Mouse (Mus musculus): Measurements from ENCODE around the gene Kcnj13. TPM values are rescaled to one million over a fixed set of nuclear protein-coding genes. Genes with fewer than 3 reads are reported as not detected.

Gene Kcnj13
- total RNA-seq (2022): under 1 TPM in 1 of 4 experiments, not detected in 3; 0.54 TPM

DNA sequence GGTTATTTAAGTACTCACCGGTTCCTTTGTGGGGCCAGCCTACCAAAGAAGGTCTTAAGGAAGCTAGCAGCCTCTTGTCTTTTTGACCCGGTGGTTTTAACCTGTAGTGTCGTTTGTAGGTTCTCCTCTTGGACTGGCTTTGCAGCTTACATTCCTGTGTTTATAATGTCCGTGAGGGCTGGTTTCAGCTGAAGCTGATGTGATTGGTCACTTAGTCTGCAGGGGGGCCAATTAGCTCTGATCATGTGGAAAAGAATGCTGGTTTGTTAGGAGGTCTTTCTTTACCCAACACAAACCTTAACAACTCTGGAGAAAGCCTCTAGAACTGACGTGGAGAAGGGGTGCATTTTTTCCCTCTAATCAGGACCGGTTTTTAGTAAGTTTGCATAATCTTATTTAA is at the start of gene Kcnj13:
Gene Kcnj13 (minus strand): TSS at position 136 of the 400 bp plus-strand sequence.
- DNase-seq (ENCODE audit: low spot score in 2 of 2): no peak

DNA sequence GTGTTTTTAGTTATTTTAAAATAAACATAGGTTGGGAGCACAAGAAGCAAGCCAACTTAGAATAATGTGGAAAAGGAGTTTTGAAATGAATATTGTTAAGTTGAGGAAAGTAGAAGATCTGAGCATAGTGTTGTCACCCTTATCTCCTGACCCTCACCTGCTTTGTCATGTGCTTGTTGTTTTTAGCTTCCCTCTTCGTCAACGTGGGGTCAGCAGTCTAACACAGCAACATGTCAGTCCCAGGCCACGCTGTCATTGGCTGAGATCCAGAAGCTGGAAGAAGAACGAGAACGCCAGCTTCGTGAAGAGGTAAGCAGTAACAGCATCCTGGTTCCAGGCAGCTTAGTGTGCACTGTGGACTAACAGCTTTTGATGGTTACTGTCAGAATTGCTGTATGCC is 42.1 kb upstream of the Kcnj13 start:
- DNase-seq (ENCODE audit: low spot score in 2 of 2): no peak

GRCm38 (mm10) chr1:87435125-87435524 is 40.6 kb upstream of the Kcnj13 start:
- DNase-seq (ENCODE audit: low spot score in 2 of 2): no peak

DNA sequence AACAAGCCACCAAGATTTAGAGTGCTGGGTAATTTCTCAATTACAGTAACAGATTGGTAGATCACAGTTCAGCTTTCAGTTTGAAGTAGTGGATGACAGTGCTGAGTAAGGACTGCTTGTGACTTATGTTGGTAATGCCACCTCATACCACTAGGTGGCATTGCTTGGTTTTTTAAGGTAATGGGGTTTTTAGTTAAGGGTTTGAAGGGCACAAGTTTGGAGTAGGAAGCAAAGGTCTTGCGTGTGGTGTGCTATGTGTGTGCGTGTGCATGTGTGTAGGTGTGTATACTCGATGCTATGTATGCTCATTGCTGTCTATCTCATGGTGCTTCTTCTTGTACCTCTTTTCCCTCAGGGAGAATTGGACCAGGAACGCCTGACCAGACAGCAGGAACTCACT is 24.2 kb upstream of the Kcnj13 start:
- no peak for DNase-seq (ENCODE audit: low spot score in 2 of 2)

DNA sequence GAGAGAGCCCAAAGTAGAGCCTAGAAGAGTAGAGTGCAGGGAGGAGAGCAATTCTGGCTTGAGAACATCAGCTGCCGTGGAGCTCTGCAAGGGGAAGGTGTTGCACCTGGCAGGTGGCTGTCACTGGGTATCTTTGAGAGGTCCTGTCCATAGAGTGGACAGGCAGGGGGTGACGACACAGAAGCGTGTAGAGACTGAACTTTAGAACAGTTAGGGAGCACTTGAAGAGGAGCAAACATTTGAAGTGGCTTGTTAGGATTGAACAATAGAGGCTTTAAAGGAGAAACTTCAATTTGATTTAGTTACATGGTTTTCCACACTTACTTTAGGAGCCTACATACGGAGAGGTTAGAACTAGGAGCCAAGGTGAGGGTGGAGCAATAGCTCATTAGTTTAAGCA is 14.9 kb upstream of the Kcnj13 start:
- DNase-seq (ENCODE audit: low spot score in 2 of 2): no peak

DNA sequence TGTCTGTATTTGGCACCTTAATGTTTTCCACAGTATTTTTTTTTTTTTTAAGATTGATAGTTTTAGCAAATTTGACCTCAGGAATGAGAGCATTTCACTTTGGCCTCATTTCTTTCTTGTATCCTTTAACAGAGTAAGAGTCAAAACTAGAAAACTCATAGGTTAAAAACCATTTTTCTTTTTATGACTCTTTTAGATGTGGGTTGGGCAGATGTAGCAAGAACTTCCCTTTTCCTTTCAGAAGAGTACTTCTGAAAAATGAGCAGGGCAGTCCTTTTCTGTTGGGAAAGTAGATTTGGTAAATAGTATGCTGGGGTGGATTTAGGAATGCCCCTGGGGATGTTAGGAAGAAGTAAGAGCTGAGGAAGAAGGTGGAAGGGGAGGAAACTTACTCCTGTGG is 11.5 kb upstream of the Kcnj13 start:
- no peak for DNase-seq (ENCODE audit: low spot score in 2 of 2)

GRCm38 (mm10) chr1:87404710-87405109 is 10.2 kb upstream of the Kcnj13 start:
- DNase-seq (ENCODE audit: low spot score in 2 of 2): no peak

DNA sequence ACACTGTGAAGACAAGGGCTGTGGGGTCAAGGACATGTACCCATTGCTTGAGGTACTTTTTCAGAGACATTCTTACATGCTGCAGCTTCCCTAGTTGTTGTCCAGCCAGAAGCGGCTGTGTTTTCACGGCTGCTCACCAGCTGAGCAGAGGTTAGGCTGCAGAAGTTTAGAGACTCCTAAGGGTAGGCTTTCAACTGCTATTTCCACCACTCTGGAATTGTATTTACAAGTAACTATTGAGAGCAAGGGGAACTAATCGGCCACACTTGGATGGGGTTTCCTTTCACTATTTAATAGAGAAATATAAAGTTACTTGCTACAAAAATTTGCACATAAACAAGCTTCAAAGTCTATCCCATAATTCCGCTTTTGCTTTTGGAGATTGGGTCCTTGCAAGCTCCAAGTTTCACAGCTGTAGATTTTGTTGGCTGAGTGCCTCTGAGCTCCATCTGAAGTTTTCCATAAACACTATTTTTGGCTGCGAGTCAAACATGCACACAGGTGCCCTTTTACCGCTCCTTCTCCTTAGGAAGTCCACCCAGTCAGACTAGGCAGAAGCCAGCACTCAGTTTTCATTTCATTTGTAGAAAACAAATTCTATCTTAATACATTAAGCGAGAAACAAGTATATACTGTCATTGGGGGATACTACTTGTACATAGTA is 2.5 kb upstream of the Kcnj13 start:
- no peak for DNase-seq (ENCODE audit: low spot score in 2 of 2)

- no peak for DNase-seq (ENCODE audit: low spot score in 2 of 2)
Observed at GRCm38 (mm10) chr1:87393444-87394195, 909 bp downstream of the Kcnj13 start.

DNA sequence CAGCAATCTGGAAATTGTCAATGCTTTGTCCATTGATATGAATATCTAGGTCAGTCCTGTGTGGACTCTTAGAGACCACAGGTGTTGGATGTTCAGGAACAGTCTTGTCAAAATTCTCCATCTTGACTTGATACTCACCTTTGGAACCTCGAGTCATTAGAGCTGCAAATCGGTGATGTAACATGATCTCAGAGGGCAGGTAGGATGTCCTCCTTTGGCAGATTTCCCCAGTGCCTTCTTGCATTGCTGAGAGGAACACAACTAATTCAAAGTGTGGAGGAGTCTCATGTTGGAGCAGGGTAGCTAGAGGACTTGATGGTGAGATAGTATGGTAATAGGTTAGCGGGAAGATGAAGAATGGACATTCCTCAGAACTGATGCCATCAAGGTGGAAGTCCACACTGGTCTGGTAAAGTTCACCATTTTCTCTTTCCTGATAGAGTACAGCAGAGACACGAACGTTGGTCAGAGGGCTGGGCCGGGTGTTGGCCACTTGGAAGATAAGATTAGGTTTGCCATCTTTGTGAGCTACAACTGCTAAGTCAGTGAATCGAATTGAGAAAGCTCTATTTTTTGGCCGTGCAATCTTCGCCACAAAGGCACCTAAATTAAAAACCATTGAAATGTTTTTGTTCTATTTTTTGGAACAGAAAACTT is 8.0 kb downstream of the Kcnj13 start:
- no peak for DNase-seq (ENCODE audit: low spot score in 2 of 2)

- no peak for DNase-seq (ENCODE audit: low spot score in 2 of 2)
Observed at GRCm38 (mm10) chr1:87381152-87381551, 13.4 kb downstream of the Kcnj13 start.

- no peak for DNase-seq (ENCODE audit: low spot score in 2 of 2)
Observed at GRCm38 (mm10) chr1:87379919-87380318, 14.6 kb downstream of the Kcnj13 start.

DNA sequence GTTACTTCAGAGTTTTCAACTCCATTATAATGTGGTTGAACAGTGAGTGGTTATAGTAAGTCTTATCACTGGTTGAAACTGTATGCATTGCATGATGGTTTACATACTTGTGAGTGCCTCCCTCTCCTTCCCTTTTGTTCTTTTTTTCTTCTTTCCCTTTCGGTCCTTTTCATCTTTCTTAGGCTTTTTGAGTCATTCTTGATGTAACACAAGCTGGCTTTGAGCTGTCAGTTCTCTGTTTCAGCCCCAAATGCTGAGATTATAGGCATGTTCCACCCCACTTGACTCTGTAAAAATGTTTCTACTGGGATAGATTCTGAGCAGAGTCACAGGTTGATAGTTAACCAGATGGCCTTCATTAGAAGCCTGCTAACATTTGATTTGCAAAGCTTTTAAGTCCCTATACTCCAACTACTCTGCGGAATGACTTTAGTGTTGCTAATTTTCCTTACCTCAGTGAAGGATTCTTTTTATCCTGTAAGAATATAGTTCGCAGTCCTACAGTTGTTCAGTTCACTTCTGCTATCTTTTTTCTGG is 16.4 kb downstream of the Kcnj13 start:
- no peak for DNase-seq (ENCODE audit: low spot score in 2 of 2)

GRCm38 (mm10) chr1:87360276-87360675 is 34.3 kb downstream of the Kcnj13 start:
- no peak for DNase-seq (ENCODE audit: low spot score in 2 of 2)

GRCm38 (mm10) chr1:87350576-87350975 is 44.0 kb downstream of the Kcnj13 start:
- DNase-seq (ENCODE audit: low spot score in 2 of 2): no peak

Other genes with a start within 250 kb of the Kcnj13 start
- not detected for gene Ecel1, start 238.2 kb downstream of the Kcnj13 start, total RNA-seq (2022)
- gene Prss56, start 211.4 kb downstream of the Kcnj13 start, total RNA-seq (2022): not detected
- gene Chrnd, start 204.1 kb downstream of the Kcnj13 start, total RNA-seq (2022): 1 to 10 TPM; 1.9 to 2.9 (median 2.4) TPM
- under 1 TPM in 1 of 4 experiments, not detected in 3; 0.13 TPM for gene Chrng, start 190.1 kb downstream of the Kcnj13 start, total RNA-seq (2022)
- 10 to 100 TPM; 51.7 to 54.8 (median 53.8) TPM for gene Eif4e2, start 180.8 kb downstream of the Kcnj13 start, total RNA-seq (2022)
- 1 to 10 TPM; 1.7 to 3.4 (median 2.9) TPM for gene Efhd1, start 130.4 kb downstream of the Kcnj13 start, total RNA-seq (2022)
- 10 to 100 TPM; 33.1 to 40.4 (median 39.0) TPM for gene Gigyf2, start 67.7 kb downstream of the Kcnj13 start, total RNA-seq (2022)
- not detected for gene Snorc, start 75.5 kb upstream of the Kcnj13 start, total RNA-seq (2022)
- 10 to 100 TPM in 3 of 4 experiments, 1 to 10 TPM in 1; 8.7 to 15.9 (median 12.2) TPM for gene Neu2, start 115.2 kb upstream of the Kcnj13 start, total RNA-seq (2022)
- under 1 TPM in 3 of 4 experiments, not detected in 1; 0.13 to 0.19 (median 0.16) TPM for gene Ngef, start 179.1 kb upstream of the Kcnj13 start, total RNA-seq (2022)
- 1 to 10 TPM; 1.8 to 3.9 (median 2.6) TPM for gene Inpp5d, start 225.6 kb upstream of the Kcnj13 start, total RNA-seq (2022)

Data from gastrocnemius, adult 8-10 months (tissue).